Mouse (Mus musculus) cortical plate, adult 2 months (tissue): ENCODE measurements at regions not wholly inside any gene's neighbourhood (a gene's known extent, or its start where the extent isn't known, plus 50 kb on each side); places are given as distances from the start of the nearest gene placed in this dataset.

ENCODE experiments used
- CTCF ChIP-seq: fragments of 200-500 bp; IDR thresholded peaks from 2 replicates; pipeline ENCODE4 v1.5.1; 2011; ENCODE audit warnings: mild to moderate bottlenecking, control low read depth, low read length; ENCODE audit not compliant: insufficient read depth; ENCODE audit errors: extremely low read depth
- POLR2A ChIP-seq: fragments of 200-500 bp; IDR thresholded peaks from 2 replicates; pipeline ENCODE4 v1.6.1; 2011; ENCODE audit warnings: mild to moderate bottlenecking, low read length, control low read depth; ENCODE audit not compliant: insufficient read depth; ENCODE audit errors: extremely low read depth

GRCm38 (mm10) chr15:7676970-7677369, 133.7 kb upstream of the Gdnf start:
- TF ChIP-seq POLR2A = no peak
- TF ChIP-seq CTCF = no peak
